9 mouse cellular contexts compared by ENCODE assay signal in genomic region chr6:124640997-124641396, GRCm38 (mm10). TPM values are rescaled to one million over a fixed set of nuclear protein-coding genes. Genes with fewer than 3 reads are reported as not detected.
DNase-seq lines count a peak whose midpoint lies in the region; ATAC-seq lines count a peak whose summit lies in the region.
"Had no signal": no experiment of that assay in that cellular context is flagged by ENCODE, and none has a peak within 500 bp of the region (broad histone marks: within the 10 kb centered on the region; RNA-seq: fewer than 3 reads in every experiment).

No protein-coding gene starts in this region.

- H3K27ac ChIP-seq in midbrain, embryonic 10.5 days (replicated peaks), result no peak overlapping the region
- no peak overlapping the region for H3K27ac ChIP-seq in midbrain, embryonic 15.5 days
- H3K27ac ChIP-seq in liver, embryonic 13.5 days, result no peak overlapping the region

- H3K9ac ChIP-seq in midbrain, embryonic 15.5 days, result no peak overlapping the region
- no peak overlapping the region for H3K9ac ChIP-seq in liver, embryonic 13.5 days

- no peaks in the 10 kb centered on the region for H3K27me3 ChIP-seq in midbrain, embryonic 10.5 days (ENCODE audit: low read depth, poor library complexity, severe bottlenecking)
- H3K27me3 ChIP-seq in midbrain, embryonic 15.5 days (replicated peaks), result no peaks in the 10 kb centered on the region
- H3K27me3 ChIP-seq in liver, embryonic 13.5 days, result no peaks in the 10 kb centered on the region

- no peaks in the 10 kb centered on the region for H3K9me3 ChIP-seq in midbrain, embryonic 10.5 days (replicated peaks)
- no peaks in the 10 kb centered on the region for H3K9me3 ChIP-seq in midbrain, embryonic 15.5 days
- H3K9me3 ChIP-seq in liver, embryonic 13.5 days (replicated peaks), result no peaks in the 10 kb centered on the region

- no peaks in the 10 kb centered on the region for H3K36me3 ChIP-seq in midbrain, embryonic 10.5 days
- no peaks in the 10 kb centered on the region for H3K36me3 ChIP-seq in midbrain, embryonic 15.5 days (replicated peaks)
- H3K36me3 ChIP-seq in liver, embryonic 13.5 days, result no peaks in the 10 kb centered on the region

- DNase-seq in midbrain, embryonic 10.5 days (ENCODE audit: low spot score), result peak; percentile 48
- DNase-seq in adrenal gland, adult (ENCODE audit: inconsistent age in 2 of 2, low spot score in 1 of 2), result peak; percentile 73 to 93
- DNase-seq in embryo, embryonic 10 days (ENCODE audit: low spot score), result peak; percentile 63
- DNase-seq in kidney, adult 8-10 months, result peak; percentile 57 to 87
- DNase-seq in liver, embryonic 13.5 days, result peak; percentile 55
- peak; percentile 60 for DNase-seq in retina, postnatal 1 day
- DNase-seq in urinary bladder, postnatal 10 days (ENCODE audit: low spot score), result peak; percentile 20

- ATAC-seq in midbrain, embryonic 15.5 days (replicated peaks), result no peak
- ATAC-seq in liver, embryonic 13.5 days (ENCODE audit: low read depth), result no peak

- no peak overlapping the region for H3K4me2 ChIP-seq in midbrain, embryonic 15.5 days
- no peak overlapping the region for H3K4me2 ChIP-seq in liver, embryonic 13.5 days

- no peaks in the 10 kb centered on the region for H3K4me1 ChIP-seq in midbrain, embryonic 10.5 days
- no peaks in the 10 kb centered on the region for H3K4me1 ChIP-seq in midbrain, embryonic 15.5 days
- H3K4me1 ChIP-seq in liver, embryonic 13.5 days (replicated peaks), result peaks cover 14% of the 10 kb centered on the region

- 38% methylated on average over 8 of the region's 8 CpGs for WGBS in midbrain, embryonic 10.5 days
- WGBS in midbrain, embryonic 15.5 days, result 43% methylated on average over 8 of the region's 8 CpGs
- WGBS in liver, embryonic 13.5 days (ENCODE audit: insufficient replicate concordance), result 24% methylated on average over 8 of the region's 8 CpGs

- H3K4me3 ChIP-seq in midbrain, embryonic 10.5 days, result no peak overlapping the region
- H3K4me3 ChIP-seq in midbrain, embryonic 15.5 days, result no peak overlapping the region
- H3K4me3 ChIP-seq in liver, embryonic 13.5 days (replicated peaks), result no peak overlapping the region

RNA-seq across cellular contexts. Expression of gene C1s2, which starts 5.1 kb away (rescaled TPM):
- polyA plus RNA-seq in midbrain, embryonic 10.5 days (2016; fragmentation: Nextera tagmentation; extraction: Ambion mirVana), result 0.11 TPM in 1 of 2 replicates, not detected in the other
- 0.13 TPM in 1 of 2 replicates, not detected in the other for polyA plus RNA-seq in midbrain, embryonic 15.5 days (2015; fragmentation: Nextera tagmentation; extraction: Ambion mirVana)
- polyA plus RNA-seq in liver, embryonic 13.5 days (2015; fragmentation: Nextera tagmentation; extraction: Ambion mirVana), result not detected in 2 replicates
- polyA plus RNA-seq: heart, embryonic 14.5 days had no signal

RNA-seq across cellular contexts. Expression of gene Lpcat3, which starts 21.8 kb away (rescaled TPM):
- polyA plus RNA-seq in midbrain, embryonic 10.5 days (2016; fragmentation: Nextera tagmentation; extraction: Ambion mirVana), result 35.8 and 38.7 TPM in 2 replicates
- polyA plus RNA-seq in midbrain, embryonic 15.5 days (2015; fragmentation: Nextera tagmentation; extraction: Ambion mirVana), result 45.6 and 51.9 TPM in 2 replicates
- polyA plus RNA-seq in liver, embryonic 13.5 days (2015; fragmentation: Nextera tagmentation; extraction: Ambion mirVana), result 68.4 and 73.9 TPM in 2 replicates

Comparison
In these comparisons a context has a peak if more than half of its experiments do, and no peak if none do; other contexts are left out.
1. DNase-seq: peak in every context shown above with its lines; median percentile 83 in adrenal gland, adult; 72 in kidney, adult 8-10 months; 63 in embryo, embryonic 10 days; 60 in retina, postnatal 1 day; 55 in liver, embryonic 13.5 days; 48 in midbrain, embryonic 10.5 days; 20 in urinary bladder, postnatal 10 days.